Mouse (Mus musculus) lung, embryonic 14.5 days (tissue): Measurements from ENCODE around the gene Irs1. TPM values are rescaled to one million over a fixed set of nuclear protein-coding genes. Genes with fewer than 3 reads are reported as not detected.

Experiments
- ATAC-seq: fragments of 200-750 bp; cut with Nextera tagmentation; 2 replicates; pipeline ENCODE4 v1.8.0; 2017; ENCODE audit warnings: mild to moderate bottlenecking, moderate TSS enrichment, moderate library complexity; ENCODE audit not compliant: insufficient read depth
- DNase-seq: peaks from one replicate; pipeline ENCODE4 v3.0.0-alpha.2; 2015
- H3K27ac ChIP-seq: fragments of 300-500 bp; sonication (generic); 2 replicates; pipeline ENCODE4 v1.5.1; 2014; ENCODE audit warnings: low read depth, mild to moderate bottlenecking, moderate library complexity
- H3K27me3 ChIP-seq: fragments of 300-500 bp; sonication (generic); 2 replicates; pipeline ENCODE4 v1.6.1; 2014; ENCODE audit warnings: low read length, control low read depth; ENCODE audit not compliant: insufficient read depth
- H3K36me3 ChIP-seq: fragments of 300-500 bp; sonication (generic); 2 replicates; pipeline ENCODE4 v1.6.1; 2014; ENCODE audit warnings: control low read depth; ENCODE audit not compliant: insufficient read depth
- H3K4me1 ChIP-seq: fragments of 300-500 bp; sonication (generic); 2 replicates; pipeline ENCODE4 v1.6.1; 2014; ENCODE audit warnings: antibody characterized with exemption, control low read depth; ENCODE audit not compliant: insufficient read depth
- H3K4me2 ChIP-seq: fragments of 300-500 bp; sonication (generic); 2 replicates; pipeline ENCODE4 v1.6.1; 2014; ENCODE audit warnings: mild to moderate bottlenecking
- H3K4me3 ChIP-seq: fragments of 300-500 bp; sonication (generic); 2 replicates; pipeline ENCODE4 v1.5.1; 2014; ENCODE audit warnings: low read depth, low read length
- H3K9ac ChIP-seq: fragments of 300-500 bp; sonication (generic); 2 replicates; pipeline ENCODE4 v1.6.1; 2014
- H3K9me3 ChIP-seq: fragments of 300-500 bp; sonication (generic); 2 replicates; pipeline ENCODE4 v1.6.1; 2016; ENCODE audit warnings: low read depth, low read length, control low read depth
- CTCF ChIP-seq: IDR thresholded peaks from 2 replicates; pipeline ENCODE4 v1.5.1; 2016; ENCODE audit warnings: antibody characterized with exemption, low read depth
- WGBS: fragments of 180-500 bp; shearing (Covaris S2); extraction: QIAGEN DNeasy Blood & Tissue Kit; methylation state at CpG from one replicate; pipeline ENCODE4 v1.1.7; 2014; 5-methylcytosine and 5-hydroxymethylcytosine counted together
- polyA plus RNA-seq: library from polyadenylated mRNA; unstranded; fragments of >200 nt; fragmentation: Nextera tagmentation; extraction: Ambion mirVana; gene quantifications from 2 replicates; pipeline ENCODE4 v1.2.1, GENCODE M21; 2014

Irs1 gene
- polyA plus RNA-seq, 1 experiment from 2014 or later: 19.5 TPM

- ATAC-seq (no peak), DNase-seq (no peak)
- Histone ChIP-seq H3K9ac (no peak overlapping the region), H3K4me2 (no peak overlapping the region), H3K9me3 (no peaks in the 10 kb centered on the region), H3K4me1 (0 out of 2 replicates have a peak, but pooled peaks cover 3% of the 10 kb centered on the region), H3K36me3 (peaks cover 20% of the 10 kb centered on the region), H3K4me3 (no peak overlapping the region), H3K27ac (no peak overlapping the region), H3K27me3 (no peaks in the 10 kb centered on the region)
- WGBS: 50% methylated on average over 7 of the region's 7 CpGs
- no peak for TF ChIP-seq CTCF
Observed at GRCm38 (mm10) chr1:82258331-82258730, 32.9 kb downstream of the Irs1 start.

DNA sequence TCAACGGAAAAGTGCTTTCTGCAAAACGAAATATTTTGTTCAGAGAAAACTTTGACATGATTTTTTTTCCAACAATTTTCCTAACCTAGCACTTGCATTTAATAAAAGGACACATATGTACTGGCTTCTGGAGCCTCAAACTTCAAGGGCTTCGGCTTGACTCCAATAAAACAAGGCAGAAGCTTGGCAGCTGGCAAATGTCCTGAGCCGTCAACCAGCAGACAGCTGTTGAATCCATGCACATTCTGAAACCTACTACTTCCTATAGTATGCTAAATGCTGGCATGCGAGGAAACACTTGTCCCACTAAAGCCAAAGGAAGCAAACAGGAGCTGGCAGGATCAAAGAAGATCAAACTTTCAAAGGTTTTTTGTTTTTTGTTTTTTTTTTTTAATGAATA is 33.8 kb downstream of the Irs1 start:
- Histone ChIP-seq H3K4me1 (0 out of 2 replicates have a peak, but pooled peaks cover 3% of the 10 kb centered on the region), H3K27ac (no peak overlapping the region), H3K27me3 (no peaks in the 10 kb centered on the region), H3K4me3 (no peak overlapping the region), H3K36me3 (peaks cover 17% of the 10 kb centered on the region), H3K9ac (no peak overlapping the region), H3K9me3 (no peaks in the 10 kb centered on the region), H3K4me2 (no peak overlapping the region)
- TF ChIP-seq CTCF: no peak
- DNase-seq (peak; percentile 79), ATAC-seq (peak; percentile 38; the same call in 1 of the 2 replicates)
- 42% methylated on average over 5 of the region's 5 CpGs for WGBS

- no peaks in the 10 kb centered on the region for H3K9me3 ChIP-seq
- WGBS: 58% methylated on average over 9 of the region's 9 CpGs
- no peak overlapping the region for H3K4me3 ChIP-seq
- DNase-seq (peak; percentile 50), ATAC-seq (peak; percentile 73; the same call in 1 of the 2 replicates)
- no peak overlapping the region for H3K27ac ChIP-seq
- no peak for TF ChIP-seq CTCF
- no peaks in the 10 kb centered on the region for H3K27me3 ChIP-seq
- 0 out of 2 replicates have a peak, but pooled peaks cover 3% of the 10 kb centered on the region for H3K4me1 ChIP-seq
- H3K36me3 ChIP-seq: peaks cover 18% of the 10 kb centered on the region
- H3K9ac ChIP-seq: no peak overlapping the region
- no peak overlapping the region for H3K4me2 ChIP-seq
Observed at GRCm38 (mm10) chr1:82253789-82254445, 37.3 kb downstream of the Irs1 start.

DNA sequence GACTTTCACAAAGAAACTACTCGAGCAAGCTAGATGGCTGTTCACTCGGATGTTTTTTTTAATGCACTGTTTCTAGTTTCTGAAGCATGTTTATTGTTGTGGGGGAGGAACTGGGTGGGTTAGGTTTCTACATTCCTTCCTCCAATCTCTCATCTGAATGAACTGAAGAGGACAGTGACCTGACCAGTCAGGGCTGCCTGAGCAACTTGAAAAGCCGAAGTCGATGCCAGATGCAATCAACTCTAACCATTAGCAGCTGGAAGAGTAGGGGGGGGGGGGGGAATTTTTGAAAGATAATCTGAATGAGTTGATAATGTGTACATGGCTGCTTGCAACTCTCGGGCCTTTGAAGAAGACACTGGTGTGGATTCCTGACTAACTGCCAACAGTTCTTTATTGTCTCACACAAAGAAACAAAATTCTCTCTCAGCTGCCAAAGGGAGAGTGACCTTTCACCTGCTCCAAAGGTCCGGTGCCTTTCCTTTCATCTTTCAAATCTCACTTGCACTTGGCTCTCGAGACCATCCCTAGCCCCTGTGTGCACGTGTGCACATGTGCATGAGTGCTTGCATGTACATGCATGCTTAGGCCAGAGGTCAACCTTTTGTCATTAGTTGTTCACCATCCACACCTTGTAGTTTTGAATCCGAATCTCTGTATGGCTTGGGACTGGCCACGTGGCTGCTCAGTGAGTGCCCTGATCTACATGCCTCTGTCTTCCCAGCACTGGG is 43.8 kb downstream of the Irs1 start:
- WGBS: 38% methylated on average over 10 of the region's 10 CpGs
- Histone ChIP-seq H3K36me3 (peaks cover 14% of the 10 kb centered on the region), H3K4me3 (no peak overlapping the region), H3K4me2 (no peak overlapping the region), H3K9ac (no peak overlapping the region), H3K4me1 (no peaks in the 10 kb centered on the region), H3K9me3 (no peaks in the 10 kb centered on the region), H3K27me3 (no peaks in the 10 kb centered on the region), H3K27ac (no peak overlapping the region)
- ATAC-seq (peak; percentile 62), DNase-seq (peak; percentile 56)
- TF ChIP-seq CTCF: no peak

GRCm38 (mm10) chr1:82245002-82245401 is 46.2 kb downstream of the Irs1 start:
- no peak overlapping the region for H3K4me3 ChIP-seq
- no peak overlapping the region for H3K9ac ChIP-seq
- no peak for ATAC-seq
- no peaks in the 10 kb centered on the region for H3K9me3 ChIP-seq
- no peaks in the 10 kb centered on the region for H3K4me1 ChIP-seq
- no peak overlapping the region for H3K27ac ChIP-seq
- H3K36me3 ChIP-seq: peaks cover 13% of the 10 kb centered on the region
- TF ChIP-seq CTCF: no peak
- no peak for DNase-seq
- no peak overlapping the region for H3K4me2 ChIP-seq
- 79% methylated on average over 5 of the region's 5 CpGs for WGBS
- no peaks in the 10 kb centered on the region for H3K27me3 ChIP-seq

- Histone ChIP-seq H3K9ac (no peak overlapping the region), H3K4me3 (no peak overlapping the region), H3K4me1 (no peaks in the 10 kb centered on the region), H3K27ac (no peak overlapping the region), H3K4me2 (no peak overlapping the region), H3K27me3 (no peaks in the 10 kb centered on the region), H3K36me3 (peaks cover 16% of the 10 kb centered on the region), H3K9me3 (no peaks in the 10 kb centered on the region)
- 86% methylated on average over 6 of the region's 6 CpGs for WGBS
- ATAC-seq: no peak
- DNase-seq: no peak
- TF ChIP-seq CTCF: no peak
Observed at GRCm38 (mm10) chr1:82243260-82243825, 47.9 kb downstream of the Irs1 start.

- H3K4me3 ChIP-seq: no peak overlapping the region
- H3K4me2 ChIP-seq: no peak overlapping the region
- H3K4me1 ChIP-seq: no peaks in the 10 kb centered on the region
- H3K27ac ChIP-seq: no peak overlapping the region
- H3K27me3 ChIP-seq: no peaks in the 10 kb centered on the region
- H3K9me3 ChIP-seq: no peaks in the 10 kb centered on the region
- no peak for TF ChIP-seq CTCF
- 54% methylated on average over 3 of the region's 3 CpGs for WGBS
- no peak overlapping the region for H3K9ac ChIP-seq
- peaks cover 36% of the 10 kb centered on the region for H3K36me3 ChIP-seq
- ATAC-seq (no peak), DNase-seq (no peak)
Observed at GRCm38 (mm10) chr1:82239409-82240201, 51.6 kb downstream of the Irs1 start.
